Mouse (Mus musculus): Measurements from ENCODE around the gene Rnd1. TPM values are rescaled to one million over a fixed set of nuclear protein-coding genes. Genes with fewer than 3 reads are reported as not detected.

The Rnd1 gene
- polyA plus RNA-seq, 1 experiment = 34.5 TPM

DNA sequence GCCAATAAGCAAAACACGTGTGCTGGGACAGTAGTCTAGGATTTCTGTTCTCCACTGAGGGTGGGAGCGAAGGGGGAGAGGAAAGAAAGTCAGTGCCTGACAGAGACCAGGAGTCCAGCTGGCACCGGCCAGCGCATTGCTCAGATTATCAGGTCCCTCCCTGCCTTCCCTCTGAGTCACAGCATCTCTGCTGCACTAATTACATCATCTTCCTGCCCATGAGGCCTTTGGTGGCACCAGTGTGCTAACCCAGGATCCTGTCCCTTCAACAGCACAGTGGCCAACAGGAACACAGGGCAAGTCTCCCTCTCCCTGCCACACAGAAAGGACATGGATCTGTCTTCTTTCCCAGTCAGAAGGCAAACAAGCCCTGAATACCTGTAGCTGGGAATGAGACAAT lies 4.7 kb downstream of the Rnd1 start:
- TF ChIP-seq CTCF (IDR thresholded peaks at IDR 0.05; ENCODE audit: extremely low read depth, insufficient read depth, low read length) = no peak
- TF ChIP-seq POLR2A (IDR thresholded peaks at IDR 0.05; ENCODE audit: extremely low read depth, insufficient read depth, low read length) = no peak
- no peak overlapping the region for H3K4me3 ChIP-seq (ENCODE audit: insufficient read depth, low read length)
- H3K27ac ChIP-seq (ENCODE audit: insufficient read depth, low read length) = no peak overlapping the region
- H3K4me1 ChIP-seq (ENCODE audit: control insufficient read depth, insufficient read depth, low read length) = peaks cover 4% of the 10 kb centered on the region

DNA sequence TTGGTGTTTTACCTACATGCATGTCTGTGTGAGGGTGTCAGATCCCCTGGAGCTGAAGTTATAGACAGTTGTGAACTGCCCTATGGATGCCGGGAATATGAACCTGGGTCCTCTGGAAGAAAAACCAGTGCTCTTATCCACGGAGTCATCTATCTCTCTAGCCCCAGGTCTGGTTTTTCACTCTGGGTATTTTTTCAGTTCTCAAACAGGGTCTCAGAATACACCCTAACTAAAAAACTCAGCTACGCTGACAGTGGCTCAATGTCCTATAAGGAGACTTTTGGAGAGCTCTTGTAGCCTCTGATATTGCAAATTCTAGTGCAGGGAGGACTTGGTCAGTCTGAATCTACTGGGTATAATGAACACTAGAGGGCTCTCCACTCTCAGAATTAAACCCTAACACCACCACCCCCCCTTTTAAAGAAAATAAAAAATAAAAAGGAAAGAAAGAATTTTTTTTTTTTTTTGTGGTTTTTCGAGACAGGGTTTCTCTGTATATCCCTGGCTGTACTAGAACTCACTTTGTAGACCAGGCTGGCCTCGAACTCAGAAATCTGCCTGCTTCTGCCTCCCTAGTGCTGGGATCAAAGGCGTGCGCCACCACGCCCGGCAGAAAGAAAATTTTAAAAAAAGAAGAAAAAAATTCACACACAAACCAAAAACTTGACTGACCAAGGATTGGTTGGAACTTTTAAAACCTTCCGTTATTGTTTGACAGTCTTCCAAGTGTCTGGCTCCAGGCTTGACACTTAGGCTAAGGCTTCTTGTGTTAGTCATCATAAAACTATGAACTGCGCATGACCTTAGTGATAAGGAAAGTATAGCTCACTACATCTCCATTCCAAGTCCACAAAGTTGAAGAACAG lies 13.0 kb downstream of the Rnd1 start:
- Histone ChIP-seq H3K4me1 (ENCODE audit: control insufficient read depth, insufficient read depth, low read length) (no peaks in the 10 kb centered on the region), H3K4me3 (ENCODE audit: insufficient read depth, low read length) (no peak overlapping the region), H3K27ac (ENCODE audit: insufficient read depth, low read length) (no peak overlapping the region)
- TF ChIP-seq POLR2A (IDR thresholded peaks at IDR 0.05; ENCODE audit: extremely low read depth, insufficient read depth, low read length) (no peak), CTCF (IDR thresholded peaks at IDR 0.05; ENCODE audit: extremely low read depth, insufficient read depth, low read length) (peak; percentile 29)

GRCm38 (mm10) chr15:98662567-98663545 lies 14.4 kb downstream of the Rnd1 start, which contains the start of gene Ddx23:
Ddx23 (minus strand) TSS chr15:98662894.
- H3K27ac ChIP-seq (ENCODE audit: insufficient read depth, low read length) = peak within 1 kb of the TSS; percentile 85
- H3K4me3 ChIP-seq (ENCODE audit: insufficient read depth, low read length) = peak within 1 kb of the TSS; percentile 80
- no peaks in the 10 kb centered on the region for H3K4me1 ChIP-seq (ENCODE audit: control insufficient read depth, insufficient read depth, low read length)
- TF ChIP-seq CTCF (IDR thresholded peaks at IDR 0.05; ENCODE audit: extremely low read depth, insufficient read depth, low read length) (no peak), POLR2A (IDR thresholded peaks at IDR 0.05; ENCODE audit: extremely low read depth, insufficient read depth, low read length) (peak; percentile 79)

DNA sequence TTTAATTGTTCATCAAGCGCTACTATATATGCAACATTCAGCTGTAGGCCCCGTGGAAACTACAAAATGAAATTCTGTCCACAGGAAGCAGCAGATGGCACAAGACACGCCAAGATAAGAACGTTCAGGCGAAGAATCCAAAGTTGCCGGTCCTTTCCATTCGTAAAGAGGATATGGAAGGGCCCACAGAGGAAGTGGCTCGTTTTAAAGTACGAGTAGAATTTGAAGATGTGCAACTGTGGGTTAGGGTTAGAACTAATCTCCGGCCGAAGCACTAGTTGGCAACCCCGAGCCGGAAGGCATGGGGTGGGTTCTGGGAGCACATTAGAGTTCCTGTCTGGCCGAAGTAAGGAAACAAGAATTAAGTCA lies 15.1 kb downstream of the Rnd1 start:
- TF ChIP-seq POLR2A (IDR thresholded peaks at IDR 0.05; ENCODE audit: extremely low read depth, insufficient read depth, low read length) = no peak
- TF ChIP-seq CTCF (IDR thresholded peaks at IDR 0.05; ENCODE audit: extremely low read depth, insufficient read depth, low read length) = no peak
- peak overlapping the region; percentile 85 for H3K27ac ChIP-seq (ENCODE audit: insufficient read depth, low read length)
- H3K4me3 ChIP-seq (ENCODE audit: insufficient read depth, low read length) = peak overlapping the region; percentile 80
- H3K4me1 ChIP-seq (ENCODE audit: control insufficient read depth, insufficient read depth, low read length) = no peaks in the 10 kb centered on the region

DNA sequence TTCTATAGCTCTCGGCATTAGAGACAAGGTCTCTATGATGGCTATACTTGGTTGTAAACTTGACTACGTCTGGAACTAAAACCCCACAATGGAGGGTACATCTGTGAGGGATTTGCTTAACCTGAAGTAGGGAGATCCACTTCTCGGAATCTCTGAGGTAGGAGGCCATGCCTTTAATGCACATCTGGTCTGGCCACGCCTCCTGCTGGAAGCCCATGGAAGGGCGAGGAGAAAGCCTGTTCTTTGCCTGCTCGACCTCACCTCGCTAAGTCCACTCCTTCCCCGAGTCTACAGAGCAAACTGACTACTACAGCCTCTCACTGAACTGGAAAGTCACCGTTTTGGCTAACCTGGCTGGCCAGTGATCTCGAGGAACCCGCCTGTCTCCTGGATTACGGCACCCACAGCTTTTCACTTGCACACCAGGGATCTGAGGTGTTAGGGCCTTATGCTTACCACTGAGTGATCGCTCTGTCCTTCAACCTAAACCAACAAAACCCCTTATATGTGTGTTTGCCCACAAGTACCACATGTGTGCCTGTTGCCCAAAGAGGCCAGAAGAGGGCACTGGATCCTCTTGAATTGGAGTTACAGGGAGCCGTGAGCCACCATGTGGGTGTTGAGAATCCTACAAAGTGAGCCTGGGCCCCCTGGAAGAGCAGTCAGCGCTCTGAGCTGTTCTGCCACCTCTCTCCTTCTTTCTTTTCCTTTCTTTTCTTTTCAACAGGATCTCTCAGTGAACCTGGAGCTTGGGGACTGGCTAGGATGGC lies 20.1 kb downstream of the Rnd1 start:
- Histone ChIP-seq H3K4me3 (ENCODE audit: insufficient read depth, low read length) (no peak overlapping the region), H3K27ac (ENCODE audit: insufficient read depth, low read length) (no peak overlapping the region), H3K4me1 (ENCODE audit: control insufficient read depth, insufficient read depth, low read length) (no peaks in the 10 kb centered on the region)
- TF ChIP-seq CTCF (IDR thresholded peaks at IDR 0.05; ENCODE audit: extremely low read depth, insufficient read depth, low read length) (0 out of 2 replicates have a peak, but pooled peaks have one; percentile 5), POLR2A (IDR thresholded peaks at IDR 0.05; ENCODE audit: extremely low read depth, insufficient read depth, low read length) (no peak)

- TF ChIP-seq POLR2A (IDR thresholded peaks at IDR 0.05; ENCODE audit: extremely low read depth, insufficient read depth, low read length) (no peak), CTCF (IDR thresholded peaks at IDR 0.05; ENCODE audit: extremely low read depth, insufficient read depth, low read length) (no peak)
- Histone ChIP-seq H3K27ac (ENCODE audit: insufficient read depth, low read length) (no peak overlapping the region), H3K4me3 (ENCODE audit: insufficient read depth, low read length) (no peak overlapping the region), H3K4me1 (ENCODE audit: control insufficient read depth, insufficient read depth, low read length) (no peaks in the 10 kb centered on the region)
Measured at GRCm38 (mm10) chr15:98652174-98652573, 25.1 kb downstream of the Rnd1 start.

- H3K27ac ChIP-seq (ENCODE audit: insufficient read depth, low read length) = no peak overlapping the region
- no peaks in the 10 kb centered on the region for H3K4me1 ChIP-seq (ENCODE audit: control insufficient read depth, insufficient read depth, low read length)
- no peak overlapping the region for H3K4me3 ChIP-seq (ENCODE audit: insufficient read depth, low read length)
- no peak for TF ChIP-seq POLR2A (IDR thresholded peaks at IDR 0.05; ENCODE audit: extremely low read depth, insufficient read depth, low read length)
Measured at GRCm38 (mm10) chr15:98651431-98651830, 25.8 kb downstream of the Rnd1 start.

DNA sequence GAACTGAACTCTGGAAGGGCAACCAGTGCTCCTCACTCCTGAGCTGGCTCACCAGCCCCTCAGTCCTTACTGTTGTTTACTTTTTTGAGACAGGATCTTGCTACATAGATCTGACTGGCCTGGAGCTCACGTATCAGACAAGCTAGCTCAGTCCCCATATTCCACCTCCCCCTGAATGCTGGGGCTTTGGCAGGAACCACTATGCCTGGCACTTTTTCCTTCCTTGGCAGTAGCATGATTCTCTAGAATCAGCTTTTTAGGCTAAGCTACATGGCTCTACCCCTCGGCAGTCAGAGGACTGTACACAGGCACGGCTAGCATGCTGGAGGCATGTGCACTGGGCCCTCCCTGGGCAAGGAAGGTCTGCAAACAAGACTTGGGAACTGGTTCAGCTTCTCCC lies 29.2 kb downstream of the Rnd1 start:
- Histone ChIP-seq H3K4me3 (ENCODE audit: insufficient read depth, low read length) (no peak overlapping the region), H3K4me1 (ENCODE audit: control insufficient read depth, insufficient read depth, low read length) (no peaks in the 10 kb centered on the region), H3K27ac (ENCODE audit: insufficient read depth, low read length) (no peak overlapping the region)
- no peak for TF ChIP-seq POLR2A (IDR thresholded peaks at IDR 0.05; ENCODE audit: extremely low read depth, insufficient read depth, low read length)
- TF ChIP-seq CTCF (IDR thresholded peaks at IDR 0.05; ENCODE audit: extremely low read depth, insufficient read depth, low read length) = no peak

GRCm38 (mm10) chr15:98647308-98647707 lies 30.0 kb downstream of the Rnd1 start:
- Histone ChIP-seq H3K4me1 (ENCODE audit: control insufficient read depth, insufficient read depth, low read length) (no peaks in the 10 kb centered on the region), H3K27ac (ENCODE audit: insufficient read depth, low read length) (no peak overlapping the region), H3K4me3 (ENCODE audit: insufficient read depth, low read length) (no peak overlapping the region)
- TF ChIP-seq CTCF (IDR thresholded peaks at IDR 0.05; ENCODE audit: extremely low read depth, insufficient read depth, low read length) (no peak), POLR2A (IDR thresholded peaks at IDR 0.05; ENCODE audit: extremely low read depth, insufficient read depth, low read length) (no peak)

All from cortical plate, adult 2 months (tissue).